Mouse (Mus musculus) thymus, postnatal 4 days (tissue): ENCODE measurements around the gene Atpaf2.
A peak's percentile ranks its signal among the peaks of the same experiment; 100 is the strongest.
"Not testable (repeated sequence)": the region's sequence is repeated elsewhere in the genome, so short reads cannot be mapped to it uniquely, and the experiment has no call there.

Source experiments
- DNase-seq: peaks from one replicate; pipeline ENCODE4 v3.0.0; 2021

Gene Atpaf2

DNA sequence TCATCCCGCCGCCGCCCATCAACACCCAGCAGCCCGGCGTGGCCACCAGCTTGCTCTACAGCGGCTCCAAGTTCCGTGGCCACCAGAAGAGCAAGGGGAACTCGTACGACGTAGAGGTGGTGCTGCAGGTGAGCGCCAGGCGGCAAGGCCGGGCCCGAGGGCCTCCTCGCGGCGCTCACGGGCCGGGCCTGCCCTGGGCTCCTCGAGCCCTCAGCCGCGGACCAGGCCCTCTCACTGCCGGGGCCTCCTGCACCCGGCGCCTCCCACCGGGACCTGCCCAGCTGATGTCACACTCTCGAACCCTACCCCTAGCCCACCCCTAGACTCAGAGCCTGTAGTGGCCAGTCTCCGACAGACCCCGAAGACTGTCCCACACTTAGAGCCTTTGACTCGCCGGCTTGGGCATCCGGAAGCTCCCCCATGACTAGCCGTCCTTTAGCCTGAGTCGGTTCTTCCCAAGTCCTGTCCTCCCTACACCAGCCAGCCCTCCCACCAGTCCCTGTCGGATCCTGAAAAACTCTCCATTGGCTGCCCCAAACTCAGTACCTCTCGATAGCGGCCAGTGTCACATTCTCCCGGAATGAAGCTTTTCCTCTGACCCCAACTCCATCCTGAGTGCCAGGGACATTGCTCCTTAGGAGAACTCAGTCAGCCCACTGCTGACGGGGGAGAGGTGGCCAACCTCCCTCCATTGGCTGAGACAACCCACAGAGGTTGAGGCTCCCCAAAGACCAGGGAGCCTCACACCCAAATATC lies at the start of gene Atpaf2:
Atpaf2 (minus strand) TSS at position 741 of the 756 bp plus-strand sequence.
- peak; percentile 46 for DNase-seq

DNA sequence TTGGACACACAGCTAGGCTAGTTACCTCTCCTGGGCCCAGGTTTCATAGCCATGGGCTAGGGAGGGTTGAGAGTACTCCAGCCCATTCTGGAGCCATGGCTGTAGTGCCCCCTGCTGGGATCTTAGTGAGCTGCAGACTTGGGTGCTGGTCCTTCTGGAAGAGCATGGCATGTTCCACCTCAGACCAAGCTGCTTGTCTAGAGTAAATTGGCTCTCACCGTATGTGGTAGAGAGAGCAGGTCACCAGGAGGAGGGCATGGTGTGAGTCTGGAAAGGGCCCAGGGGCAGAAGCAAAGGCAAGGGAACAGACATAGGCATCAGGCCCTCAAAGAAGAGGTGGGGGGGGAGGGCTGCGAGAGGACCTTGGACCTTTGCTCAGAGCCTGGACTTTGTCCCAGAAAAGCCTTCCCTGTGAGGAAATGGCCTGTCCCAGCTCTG lies 47.7 kb upstream of the Atpaf2 start:
- DNase-seq: peak; percentile 72

DNA sequence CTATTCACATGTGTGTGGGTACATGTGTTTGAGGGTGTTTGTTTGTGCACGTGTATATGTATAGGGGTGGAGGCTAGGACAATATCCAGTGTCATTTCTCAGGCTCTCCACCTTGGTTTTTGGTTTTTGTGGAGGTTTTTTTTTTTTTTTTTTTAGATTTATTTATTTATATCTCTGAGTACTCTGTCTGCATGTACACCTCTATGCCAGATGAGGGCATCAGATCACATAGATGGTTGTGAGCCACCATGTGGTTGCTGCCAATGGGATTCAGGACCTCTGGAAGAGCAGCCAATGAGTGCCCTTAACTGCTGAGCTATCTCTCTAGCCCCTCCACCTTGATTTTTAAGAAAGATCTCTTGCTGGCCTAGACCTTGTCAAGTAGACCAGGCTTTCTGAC lies 39.7 kb upstream of the Atpaf2 start:
- DNase-seq: no peak

DNA sequence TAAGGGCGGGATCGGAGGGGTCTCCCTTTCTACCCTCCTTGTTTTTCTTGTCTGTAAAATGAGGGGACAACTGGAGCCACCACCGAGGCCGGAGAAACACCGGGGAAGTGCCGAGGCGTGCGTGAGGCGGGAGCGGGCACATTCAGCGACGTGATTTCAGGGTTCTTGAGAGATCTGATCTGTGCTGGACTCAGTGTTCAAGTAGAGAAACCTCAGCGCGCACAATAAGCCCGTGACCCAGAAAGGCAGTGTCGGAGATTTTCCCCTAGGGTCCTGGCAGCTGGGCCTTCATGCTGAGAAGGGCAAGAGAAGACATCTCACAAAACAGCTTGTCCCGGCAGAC lies 36.5 kb upstream of the Atpaf2 start:
- no peak for DNase-seq

DNA sequence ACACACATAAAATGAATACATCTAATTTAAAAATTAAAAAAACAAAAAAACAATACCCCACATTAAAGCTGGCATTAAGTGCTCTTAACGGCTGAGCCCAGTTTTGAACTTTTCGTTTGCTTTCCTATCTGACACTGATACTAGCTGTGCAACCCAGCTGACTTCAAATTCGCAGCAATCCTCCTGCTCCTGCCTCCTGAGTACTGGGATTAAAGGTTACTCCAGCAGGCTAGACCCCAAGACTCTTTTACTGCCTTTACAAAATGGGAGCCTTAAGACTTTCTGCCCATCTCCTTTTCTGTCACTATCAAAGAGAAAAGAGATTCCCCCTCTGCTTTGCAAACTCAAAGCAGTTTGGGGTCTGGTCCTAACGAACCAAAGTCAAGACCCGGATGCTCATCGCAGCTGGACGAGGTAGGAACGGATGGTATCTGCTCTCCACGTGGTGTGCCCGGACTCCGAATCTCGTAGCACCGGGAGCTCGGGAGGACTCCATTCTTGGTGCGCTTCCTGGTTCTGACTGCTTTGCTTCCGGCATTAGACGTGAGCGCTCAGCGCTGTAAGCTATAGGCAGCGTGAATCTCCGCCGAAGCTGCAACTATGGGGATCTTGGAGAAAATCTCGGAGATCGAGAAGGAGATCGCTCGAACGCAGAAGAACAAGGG lies 36.0 kb upstream of the Atpaf2 start, which contains the start of gene Drg2:
Drg2 (plus strand) TSS at position 512 of the 665 bp plus-strand sequence.
- peak; percentile 92 for DNase-seq

DNA sequence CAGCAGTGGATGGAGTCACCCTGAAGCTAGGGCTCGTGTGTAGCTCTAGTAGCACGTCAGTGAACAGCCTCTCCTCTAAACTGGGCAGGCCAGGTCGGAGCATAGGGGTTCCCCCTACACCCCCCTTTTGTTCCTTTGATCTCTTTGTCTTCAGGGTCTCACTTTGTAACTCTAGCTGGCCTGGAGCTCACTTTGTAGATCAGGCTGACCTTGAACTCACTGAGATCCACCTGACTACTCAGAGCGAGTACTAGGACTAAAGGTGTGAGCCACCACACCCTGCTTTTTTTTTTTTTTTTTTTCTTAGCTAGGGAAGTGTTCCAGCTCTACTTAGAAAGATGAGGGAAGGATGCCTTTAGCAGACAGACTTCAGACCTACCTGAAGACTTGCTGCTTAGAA lies 25.8 kb upstream of the Atpaf2 start:
- no peak for DNase-seq

DNA sequence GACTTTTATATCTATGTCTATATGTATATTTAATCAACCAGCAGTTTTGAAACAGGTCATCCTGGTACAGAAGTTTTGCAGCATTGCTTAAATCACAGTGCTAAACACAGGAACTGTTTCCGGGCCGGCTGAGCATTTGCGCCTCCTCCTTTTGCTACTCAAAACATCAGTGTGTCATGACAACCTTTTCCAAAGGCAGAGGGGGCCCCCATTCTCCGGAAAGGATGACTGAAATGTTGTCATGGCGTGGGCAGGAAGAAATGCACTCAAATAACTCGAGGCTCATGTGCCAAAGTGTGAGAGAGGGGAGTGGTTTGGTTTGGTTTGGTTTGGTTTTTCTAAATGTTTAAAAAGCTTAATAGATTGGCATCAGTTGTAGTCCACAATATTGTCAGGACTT lies 24.6 kb upstream of the Atpaf2 start:
- DNase-seq: no peak

DNA sequence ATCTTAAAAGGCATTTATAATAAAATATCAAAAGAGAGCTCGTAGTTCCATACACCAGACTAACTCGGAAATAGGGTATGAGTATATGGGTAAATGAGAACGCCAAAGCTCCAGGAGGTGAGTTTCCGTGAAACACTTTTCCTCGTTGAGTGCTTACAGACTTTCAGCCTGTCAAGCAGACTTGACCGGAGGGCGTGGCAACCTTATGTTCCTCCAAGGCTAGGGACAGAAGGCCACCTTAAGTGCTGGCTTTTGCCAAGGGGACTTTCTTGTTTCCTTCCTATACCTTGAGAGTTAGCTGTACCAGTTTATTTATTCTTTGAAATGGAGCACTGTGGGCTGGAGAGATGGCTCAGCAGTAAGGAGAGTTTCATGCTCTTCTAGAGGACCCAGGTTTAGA lies 21.9 kb upstream of the Atpaf2 start:
- no peak for DNase-seq

DNA sequence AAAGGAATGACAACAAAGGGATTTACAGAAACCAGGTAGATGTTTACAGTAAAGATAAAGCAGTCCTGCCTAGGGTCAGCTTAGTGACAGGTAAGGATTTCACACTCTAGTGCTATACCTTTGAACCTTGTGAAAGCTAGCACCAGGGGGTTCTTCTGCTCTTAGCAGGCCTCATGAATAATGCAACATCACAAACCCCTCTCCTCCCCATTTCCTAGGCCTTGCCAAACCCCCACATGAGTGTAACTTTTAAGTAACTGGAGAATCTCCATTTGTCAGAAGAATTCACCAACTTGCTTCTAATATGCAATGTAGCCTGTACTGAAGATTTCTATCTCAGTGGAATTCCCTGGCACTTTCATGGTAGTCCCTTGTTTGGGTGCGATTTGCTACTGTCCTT lies 21.4 kb upstream of the Atpaf2 start:
- DNase-seq: not testable (repeated sequence)

DNA sequence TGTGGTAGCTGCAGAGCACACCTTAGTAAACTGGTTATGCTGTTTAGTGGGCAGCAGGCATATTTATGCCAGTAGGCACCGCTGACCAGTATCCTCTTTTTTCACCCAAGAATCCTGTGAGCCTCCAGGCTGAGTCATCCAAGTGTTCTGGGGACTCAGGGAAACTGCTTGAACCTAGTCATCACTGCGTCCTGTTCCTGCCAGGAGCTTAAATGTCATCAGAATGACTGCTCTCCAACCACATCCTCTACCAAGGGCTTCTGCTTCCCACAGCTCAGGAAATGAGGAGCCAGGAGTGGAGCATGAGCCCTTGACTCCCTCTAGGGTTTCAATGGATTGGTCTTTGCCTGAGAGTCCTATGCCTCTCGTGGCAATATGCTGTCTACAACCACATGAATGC lies 18.4 kb upstream of the Atpaf2 start:
- DNase-seq: no peak

DNA sequence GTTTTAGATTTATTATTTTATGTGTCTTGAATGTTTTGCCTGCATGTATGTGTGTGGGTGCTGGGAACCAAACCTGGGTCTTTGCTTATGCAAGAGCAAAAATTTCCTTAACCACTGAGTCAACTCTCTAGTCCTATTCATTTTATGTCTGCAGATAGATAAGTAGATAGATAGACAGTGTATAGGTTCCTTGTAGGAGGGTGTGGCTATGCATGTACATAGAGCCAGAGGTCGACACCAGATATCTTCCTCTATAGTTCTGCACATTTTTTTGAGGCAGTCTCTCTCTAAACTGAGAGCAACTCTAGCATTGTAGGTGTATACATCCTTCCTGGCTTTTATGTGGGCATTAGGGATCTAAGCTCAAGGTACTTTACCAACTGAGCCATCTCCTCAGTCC lies 16.9 kb upstream of the Atpaf2 start:
- no peak for DNase-seq

DNA sequence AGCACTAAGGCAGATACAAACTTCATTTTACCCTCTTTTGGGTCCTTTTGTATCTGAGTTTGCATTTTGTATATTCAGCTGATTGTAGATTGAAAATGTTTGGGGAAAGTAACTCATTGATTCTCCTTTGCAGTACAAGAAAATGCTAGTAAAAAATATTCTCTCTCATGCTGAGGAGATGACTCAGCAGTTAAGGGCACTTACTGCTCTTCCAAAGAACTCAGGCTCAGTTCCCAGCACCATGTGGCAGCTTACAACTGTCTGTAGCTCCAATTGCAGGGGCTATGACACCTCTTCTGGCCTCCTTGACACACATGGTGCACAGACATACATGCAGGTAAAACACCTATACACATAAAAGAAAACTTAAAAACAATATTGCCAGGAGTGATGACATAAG lies 15.2 kb upstream of the Atpaf2 start:
- no peak for DNase-seq

DNA sequence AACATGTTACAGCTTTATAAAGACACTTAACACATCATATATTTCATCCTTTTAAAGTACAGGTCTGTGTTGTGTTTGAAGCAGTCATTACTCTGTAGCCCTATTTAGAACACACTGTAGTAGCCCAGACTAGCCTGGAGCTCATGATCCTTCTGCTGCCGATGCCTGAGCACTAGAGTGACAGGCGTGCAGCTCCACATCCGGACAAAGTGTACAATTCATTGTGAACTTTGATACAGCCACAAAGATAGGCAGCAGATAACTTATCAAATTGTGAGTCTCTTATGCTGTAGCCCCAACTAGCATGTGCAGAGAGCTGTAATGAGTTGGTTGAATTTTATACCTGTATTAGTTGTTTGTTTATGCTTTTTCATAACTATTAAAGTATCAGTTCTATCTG lies 9.4 kb upstream of the Atpaf2 start:
- no peak for DNase-seq

DNA sequence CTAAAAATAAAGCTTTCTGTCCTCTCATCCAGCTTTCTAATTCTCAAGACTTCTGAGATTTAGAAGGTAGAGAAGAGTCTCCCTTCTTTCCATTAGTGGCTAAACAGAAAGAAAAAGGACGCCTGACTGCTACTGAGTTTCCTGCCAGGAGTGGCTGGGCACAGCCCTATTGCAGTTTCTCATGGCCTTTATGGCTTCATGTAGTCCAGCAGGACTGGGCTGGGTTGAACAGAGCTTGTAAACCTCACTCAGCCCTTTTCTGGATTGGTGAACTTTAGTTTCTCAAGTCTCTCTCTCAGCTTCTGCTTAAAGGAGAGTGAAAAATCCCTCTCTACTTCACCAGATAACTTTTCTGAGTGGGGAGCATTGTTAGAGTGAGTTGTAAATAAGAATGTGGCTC lies 8.2 kb upstream of the Atpaf2 start:
- no peak for DNase-seq

DNA sequence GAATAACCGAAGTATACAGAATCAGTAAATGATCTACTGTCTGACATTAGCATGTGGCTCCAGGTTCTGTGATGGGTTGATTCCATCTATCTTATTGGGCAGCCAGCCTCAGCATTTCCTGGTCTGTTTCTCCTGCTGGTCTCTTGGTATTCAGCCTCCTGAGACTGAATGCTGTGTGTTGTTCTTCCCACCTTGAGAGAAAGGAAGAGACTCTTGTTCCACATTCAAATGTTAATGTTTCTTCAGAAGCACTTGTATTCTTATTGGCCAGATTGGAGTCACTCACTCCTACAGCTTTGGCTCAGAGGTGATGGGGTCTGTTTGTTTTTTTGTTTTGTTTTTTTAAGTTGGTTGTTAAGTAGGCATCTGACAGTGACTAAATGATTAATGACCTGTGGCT lies 4.7 kb upstream of the Atpaf2 start:
- DNase-seq: no peak

DNA sequence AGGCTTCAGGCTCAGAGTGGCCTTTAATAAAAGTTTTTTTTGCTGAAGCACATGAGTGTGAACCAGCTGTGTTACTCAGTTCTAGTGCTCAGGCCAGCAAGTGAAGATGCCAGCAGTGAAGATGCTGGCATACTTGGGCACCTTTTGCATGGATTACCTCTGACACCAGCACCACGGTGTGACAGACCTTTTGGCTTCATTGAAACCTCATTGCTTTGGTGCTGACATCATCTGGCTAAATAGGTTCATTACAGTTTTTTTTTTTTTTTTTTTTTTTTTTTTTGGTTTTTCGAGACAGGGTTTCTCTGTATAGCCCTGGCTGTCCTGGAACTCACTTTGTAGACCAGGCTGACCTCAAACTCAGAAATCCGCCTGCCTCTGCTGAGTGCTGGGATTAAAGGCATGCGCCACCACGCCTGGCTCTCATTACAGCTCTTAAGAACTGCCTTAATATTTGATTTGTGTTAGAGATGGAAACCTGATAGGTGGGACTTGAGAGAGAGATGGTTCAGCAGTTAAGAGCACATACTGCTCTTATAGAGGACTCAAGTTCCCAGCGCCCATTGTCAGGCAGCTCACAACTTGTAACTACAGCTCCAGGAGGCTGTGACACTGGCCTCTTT lies 3.9 kb upstream of the Atpaf2 start:
- DNase-seq: no peak

DNA sequence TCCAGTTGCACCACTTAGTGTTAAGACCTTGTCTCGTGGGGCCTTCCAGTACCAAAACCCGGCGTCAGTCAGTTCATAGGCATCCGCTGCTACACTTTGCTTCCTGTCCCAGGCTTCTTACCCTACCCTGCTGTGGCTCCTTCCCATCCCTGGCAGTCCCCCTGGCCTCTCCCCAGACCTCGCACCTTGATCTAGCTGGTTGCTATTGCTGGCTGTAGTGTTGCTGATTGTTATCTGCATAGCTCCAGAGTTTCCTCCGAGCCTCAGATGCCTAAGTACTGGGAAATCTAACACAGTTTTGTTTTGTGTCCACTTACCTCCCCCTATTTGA lies 181 bp upstream of the Atpaf2 start:
- DNase-seq: no peak

DNA sequence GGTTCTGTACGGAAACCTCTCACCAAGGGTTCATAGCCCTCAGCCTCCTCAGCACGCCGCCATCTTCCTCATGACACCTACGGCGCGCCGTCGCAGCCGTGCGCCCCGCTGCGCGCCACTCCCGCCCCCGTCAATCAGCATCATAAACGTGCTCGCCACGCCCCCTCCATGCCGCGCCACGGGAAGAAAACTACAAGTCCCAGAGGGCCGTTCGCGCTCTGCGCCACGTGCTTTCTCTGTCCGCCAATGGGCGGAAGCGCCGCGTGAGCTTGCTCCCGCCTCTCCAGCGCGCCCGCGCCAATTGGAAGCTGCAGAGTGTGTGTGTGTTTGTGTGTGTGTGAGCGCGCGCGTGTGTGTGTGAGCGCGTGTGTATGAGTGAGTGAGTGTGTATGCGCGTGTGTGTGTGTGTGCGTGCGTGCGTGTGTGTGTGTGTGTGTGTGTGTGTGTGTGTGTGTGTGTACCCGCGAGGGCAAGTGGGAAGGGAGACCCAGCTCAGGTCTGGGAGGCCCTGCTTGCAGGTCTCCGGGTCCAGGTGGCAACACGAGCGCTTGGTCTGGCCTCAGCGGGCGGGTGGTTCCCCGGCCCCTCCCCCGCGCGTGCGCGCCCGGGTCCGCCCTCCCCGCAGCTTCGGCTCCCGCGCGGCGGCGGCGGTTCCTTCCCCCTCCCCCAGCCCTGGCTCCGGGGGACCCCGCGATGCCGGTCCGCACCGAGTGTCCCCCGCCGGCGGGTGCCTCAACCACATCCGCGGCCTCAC lies 1.1 kb downstream of the Atpaf2 start, which contains the start of gene Gid4:
Gid4 (plus strand) TSS at position 183 of the 754 bp plus-strand sequence.
- peak; percentile 99 for DNase-seq

DNA sequence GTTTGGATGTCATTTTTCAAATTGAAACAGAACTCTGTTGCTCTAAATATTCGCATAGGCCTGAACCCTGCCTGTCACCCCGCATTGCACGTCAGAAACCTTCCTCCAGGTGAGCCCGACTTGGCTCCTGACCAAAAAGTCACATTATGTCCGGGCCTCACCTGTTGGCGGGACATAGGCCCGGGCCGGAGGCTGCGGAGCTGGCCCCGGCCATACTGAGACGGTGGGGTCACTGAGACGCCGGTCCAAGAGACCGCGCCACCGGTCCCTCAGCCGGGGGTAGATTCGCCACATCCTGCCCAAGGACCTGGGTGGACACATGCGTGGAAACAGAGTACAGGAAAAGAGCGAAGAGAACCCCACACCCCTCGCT lies 1.7 kb downstream of the Atpaf2 start:
- DNase-seq: no peak

DNA sequence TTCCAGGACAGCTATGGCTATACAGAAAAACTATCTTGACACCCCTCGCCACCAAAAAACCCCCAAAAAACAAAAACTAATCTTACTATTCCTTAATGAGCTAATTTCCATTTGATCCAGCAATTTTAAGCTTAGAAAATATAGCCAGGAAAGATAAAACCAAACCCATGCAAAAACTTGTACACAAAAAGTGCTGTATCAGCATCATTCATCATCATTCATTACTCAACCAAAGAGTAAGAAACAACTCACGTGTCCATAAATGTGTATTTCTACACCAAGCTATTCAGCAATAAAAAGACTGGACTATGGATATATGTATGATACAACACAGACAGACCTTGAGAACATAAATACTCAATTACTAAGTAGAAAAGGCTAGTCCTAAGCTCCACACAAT lies 5.3 kb downstream of the Atpaf2 start:
- DNase-seq: no peak

DNA sequence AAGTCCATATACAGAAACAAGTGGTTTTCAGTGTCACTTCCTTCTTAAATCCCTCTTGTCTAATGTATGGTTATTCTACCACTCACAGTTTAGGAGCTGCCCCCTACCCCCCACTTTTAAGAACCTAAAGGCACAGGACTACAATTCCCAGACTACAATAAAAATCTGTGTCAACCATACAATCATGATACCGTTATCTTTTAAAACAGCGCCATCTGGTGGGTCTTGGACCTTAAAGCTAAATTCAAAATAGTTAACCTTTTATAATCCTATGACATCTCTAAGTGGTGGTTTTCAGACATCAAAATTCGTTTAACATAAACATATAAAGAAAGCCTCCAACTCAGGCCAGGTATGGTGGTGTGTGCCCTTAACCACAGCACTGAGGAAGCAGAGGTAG lies 6.1 kb downstream of the Atpaf2 start:
- DNase-seq: peak; percentile 82

DNA sequence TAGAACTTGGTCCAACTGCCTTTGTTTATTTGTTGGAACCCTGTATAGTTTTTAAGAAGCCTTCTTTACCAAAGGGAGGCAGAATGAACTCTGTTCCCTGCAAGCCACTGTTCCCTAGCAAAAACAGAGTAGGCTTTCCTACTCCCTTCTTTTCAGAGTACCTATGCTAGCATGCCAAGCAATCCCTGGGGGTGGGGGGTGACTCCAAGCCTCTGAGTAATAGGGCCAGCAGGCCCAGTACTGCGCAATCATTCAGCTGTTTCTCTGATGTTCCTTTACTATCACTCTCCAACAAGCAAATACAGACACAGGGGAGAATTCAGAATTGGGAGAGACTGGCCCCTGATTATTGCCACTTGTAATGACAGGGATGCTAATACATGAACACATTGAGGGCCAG lies 11.7 kb downstream of the Atpaf2 start:
- no peak for DNase-seq

DNA sequence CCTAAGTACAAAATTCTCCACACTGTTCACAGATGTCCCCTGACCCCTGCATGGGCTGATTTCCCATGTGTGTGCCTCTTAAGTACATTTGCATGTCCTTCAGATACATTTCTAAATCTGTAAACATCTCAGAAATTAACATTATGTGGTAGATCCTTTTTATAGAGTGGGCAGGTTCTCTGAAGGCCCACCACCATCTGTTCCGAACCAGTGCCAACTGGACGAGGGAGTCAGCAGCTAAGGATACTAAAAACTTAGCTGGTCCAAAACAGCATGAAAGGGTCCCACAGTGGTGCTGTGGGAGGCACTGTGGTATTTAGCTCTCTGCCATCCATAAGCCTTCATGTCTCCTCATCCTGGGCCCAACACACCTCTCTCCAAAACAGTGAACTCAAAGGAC lies 21.1 kb downstream of the Atpaf2 start:
- no peak for DNase-seq

DNA sequence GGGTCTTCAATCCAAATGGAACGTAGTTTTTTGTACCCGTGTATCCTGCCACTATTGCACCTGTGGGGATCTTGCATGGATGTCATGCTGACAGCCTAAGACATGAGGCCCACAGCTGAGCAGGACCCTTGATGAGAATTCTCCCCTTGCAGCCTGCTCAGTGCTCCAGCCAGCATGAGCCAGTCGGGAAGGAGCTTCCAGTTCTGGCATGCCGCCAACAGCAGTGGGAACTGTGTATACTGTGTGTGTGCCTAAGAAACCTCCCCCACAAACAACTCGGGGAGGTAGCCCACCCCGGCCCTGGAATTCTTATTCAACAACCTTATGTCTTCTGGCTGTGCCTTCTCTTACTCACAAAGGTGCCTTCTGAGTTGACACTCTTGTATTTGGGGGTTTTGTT lies 21.7 kb downstream of the Atpaf2 start:
- no peak for DNase-seq
